Mouse (Mus musculus) heart, postnatal 0 days (tissue): ENCODE results near the gene Scn5a.

Experiments used
- CTCF ChIP-seq: IDR thresholded peaks from 2 replicates; pipeline ENCODE4 v1.5.1; 2016; ENCODE audit warnings: antibody characterized with exemption, control low read depth, low read depth
- EP300 ChIP-seq: IDR thresholded peaks from 2 replicates; pipeline ENCODE4 v1.6.1; 2016; ENCODE audit warnings: antibody characterized with exemption, low read depth

- TF ChIP-seq CTCF (no peak), EP300 (no peak)
Measured at GRCm38 (mm10) chr9:119513816-119514215, 65.0 kb downstream of the Scn5a start.
